Mouse (Mus musculus): ENCODE measurements around the gene Crebl2. TPM values are rescaled to one million over a fixed set of nuclear protein-coding genes. Genes with fewer than 3 reads are reported as not detected.

Crebl2 gene
- 3.5 and 4.1 TPM in 2 replicates for polyA plus RNA-seq (2014; fragmentation: Nextera tagmentation; extraction: Ambion mirVana)

DNA sequence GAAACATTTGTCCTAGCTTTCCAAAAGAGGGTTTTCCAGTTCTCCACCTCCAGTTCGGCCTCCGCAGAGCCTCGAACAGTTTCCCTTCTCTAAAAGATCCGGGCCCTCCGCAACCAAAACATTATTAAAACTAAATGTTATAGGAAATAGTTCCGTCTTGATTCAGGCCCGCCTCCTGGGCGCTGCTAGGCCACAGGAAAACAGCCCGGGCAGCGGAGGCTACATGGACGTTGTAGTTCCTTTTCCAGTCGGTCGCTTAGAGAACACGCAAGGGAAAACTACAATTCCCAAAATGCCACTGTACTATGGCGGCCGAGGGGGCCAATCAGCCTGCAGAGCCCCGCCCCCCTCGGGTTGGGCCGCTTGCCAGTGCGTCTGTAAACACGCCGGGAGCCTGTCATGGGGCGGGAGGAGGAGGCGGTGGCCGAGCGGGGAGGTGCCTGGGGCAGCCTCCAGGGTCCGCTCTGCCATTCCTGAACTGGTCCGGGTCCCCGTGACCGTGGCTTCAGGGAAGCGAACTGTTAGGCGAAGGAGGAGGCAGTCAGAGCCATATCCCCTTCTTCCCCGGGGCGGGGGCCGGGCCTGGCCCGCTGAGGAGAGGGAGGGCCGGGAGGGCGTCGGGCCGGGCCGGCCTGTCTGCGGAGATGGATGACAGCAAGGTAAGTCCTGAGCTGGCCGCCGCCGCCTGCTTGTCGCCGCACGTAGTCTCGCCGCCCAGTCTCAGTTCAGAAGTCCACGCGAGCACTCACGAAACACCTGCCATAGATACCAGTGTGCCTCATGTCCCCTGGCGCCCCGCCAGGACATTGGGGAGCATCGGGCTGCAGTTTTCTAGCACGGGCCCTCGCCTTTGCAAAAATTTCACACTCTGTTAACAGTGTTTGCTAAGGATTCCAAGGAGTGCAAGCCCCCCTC lies at the start of gene Crebl2:
TSS of gene Crebl2 (plus strand) at position 369 of the 915 bp plus-strand sequence.
- H3K36me3 ChIP-seq (ENCODE audit: control insufficient read depth, insufficient read depth, low read length), result no peaks in the 10 kb centered on the region
- peak within 1 kb of the TSS; percentile 57 for H3K4me3 ChIP-seq (ENCODE audit: low read depth, low read length)
- ATAC-seq (ENCODE audit: insufficient number of reproducible peaks, insufficient read depth, low FRiP score, low read depth), result peak; percentile 97
- H3K4me2 ChIP-seq (replicated peaks; ENCODE audit: low read depth, low read length), result peak within 1 kb of the TSS; percentile 73
- peak within 1 kb of the TSS; percentile 89 for H3K27ac ChIP-seq (ENCODE audit: low read length)
- WGBS, result under 1% methylated on average over 53 of the region's 58 CpGs
- no peaks in the 10 kb centered on the region for H3K9me3 ChIP-seq (ENCODE audit: control insufficient read depth, low read depth, low read length)
- peak within 1 kb of the TSS; percentile 49 for H3K9ac ChIP-seq (replicated peaks; ENCODE audit: low read depth, low read length)
- H3K4me1 ChIP-seq (ENCODE audit: control insufficient read depth, insufficient read depth, low read length), result no peaks in the 10 kb centered on the region
- no peaks in the 10 kb centered on the region for H3K27me3 ChIP-seq (ENCODE audit: control insufficient read depth, insufficient read depth, low read length)

DNA sequence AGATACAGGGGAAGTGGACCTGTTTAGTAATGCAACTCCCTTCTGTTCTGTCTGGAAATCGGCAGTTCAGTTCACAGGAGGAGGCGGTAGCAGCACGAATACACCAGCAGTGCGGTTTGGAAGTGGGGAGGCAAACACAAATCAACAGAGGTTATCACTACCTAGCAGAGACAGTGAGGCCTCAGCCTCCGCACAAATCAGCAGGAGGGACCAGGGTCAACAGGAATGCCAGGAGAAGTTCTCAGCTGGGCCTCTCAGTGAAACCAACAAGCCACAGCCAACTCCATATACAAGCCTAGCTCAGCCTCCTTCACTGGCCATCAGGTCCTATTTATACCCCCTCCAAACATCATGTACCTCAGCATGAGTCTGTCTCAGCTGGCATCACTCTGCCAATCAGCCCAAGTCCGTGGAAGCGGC lies 48.5 kb upstream of the Crebl2 start:
- no peak overlapping the region for H3K4me2 ChIP-seq (replicated peaks; ENCODE audit: low read depth, low read length)
- ATAC-seq (ENCODE audit: insufficient number of reproducible peaks, insufficient read depth, low FRiP score, low read depth), result no peak
- no peak overlapping the region for H3K4me3 ChIP-seq (ENCODE audit: low read depth, low read length)
- no peaks in the 10 kb centered on the region for H3K9me3 ChIP-seq (ENCODE audit: control insufficient read depth, low read depth, low read length)
- 76% methylated on average over 7 of the region's 7 CpGs for WGBS
- no peaks in the 10 kb centered on the region for H3K4me1 ChIP-seq (ENCODE audit: control insufficient read depth, insufficient read depth, low read length)
- H3K27me3 ChIP-seq (ENCODE audit: control insufficient read depth, insufficient read depth, low read length), result no peaks in the 10 kb centered on the region
- no peak overlapping the region for H3K9ac ChIP-seq (replicated peaks; ENCODE audit: low read depth, low read length)
- H3K36me3 ChIP-seq (ENCODE audit: control insufficient read depth, insufficient read depth, low read length), result no peaks in the 10 kb centered on the region
- H3K27ac ChIP-seq (ENCODE audit: low read length), result no peak overlapping the region

DNA sequence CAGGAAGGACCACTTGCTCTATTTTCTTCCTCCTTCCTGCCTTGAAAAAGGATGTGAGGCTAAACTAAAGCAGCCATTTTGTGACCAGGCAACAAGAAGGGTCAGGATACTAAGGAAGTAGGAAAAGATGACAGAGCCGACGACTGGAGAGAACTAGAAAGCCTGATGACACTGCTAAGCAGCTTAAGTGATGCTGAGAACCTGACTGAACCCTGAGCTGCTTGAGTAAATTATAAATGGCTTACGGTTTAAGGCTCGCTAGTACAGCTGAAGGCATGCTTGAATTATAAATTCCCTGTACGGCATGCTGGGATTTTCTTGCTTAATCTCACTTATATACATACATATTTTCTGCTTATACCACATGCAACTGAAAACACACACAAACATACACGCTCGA lies 47.1 kb upstream of the Crebl2 start:
- Histone ChIP-seq H3K9me3 (ENCODE audit: control insufficient read depth, low read depth, low read length) (no peaks in the 10 kb centered on the region), H3K27me3 (ENCODE audit: control insufficient read depth, insufficient read depth, low read length) (no peaks in the 10 kb centered on the region), H3K36me3 (ENCODE audit: control insufficient read depth, insufficient read depth, low read length) (no peaks in the 10 kb centered on the region), H3K9ac (replicated peaks; ENCODE audit: low read depth, low read length) (no peak overlapping the region), H3K4me1 (ENCODE audit: control insufficient read depth, insufficient read depth, low read length) (no peaks in the 10 kb centered on the region), H3K4me2 (replicated peaks; ENCODE audit: low read depth, low read length) (no peak overlapping the region), H3K27ac (ENCODE audit: low read length) (no peak overlapping the region), H3K4me3 (ENCODE audit: low read depth, low read length) (no peak overlapping the region)
- no peak for ATAC-seq (ENCODE audit: insufficient number of reproducible peaks, insufficient read depth, low FRiP score, low read depth)
- WGBS, result 83% methylated on average over 7 of the region's 7 CpGs

DNA sequence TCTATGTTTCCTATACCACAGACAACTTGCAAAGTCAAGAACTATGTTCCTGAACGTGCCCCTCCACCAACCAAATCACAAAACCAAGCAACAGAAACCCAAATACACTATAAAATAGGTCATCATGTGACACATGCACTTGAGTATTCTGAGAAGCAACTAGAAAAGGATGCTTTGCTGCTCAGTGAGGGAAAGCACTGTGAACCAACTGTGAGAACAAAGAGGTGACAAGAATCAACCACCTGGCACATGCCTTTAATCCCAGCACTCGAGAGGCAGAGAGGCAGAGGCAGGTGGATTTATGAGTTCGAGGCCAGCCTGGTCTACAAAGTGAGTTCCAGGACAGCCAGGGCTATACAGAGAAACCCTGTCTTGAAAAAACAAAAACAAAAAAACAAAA lies 43.5 kb upstream of the Crebl2 start:
- Histone ChIP-seq H3K27me3 (ENCODE audit: control insufficient read depth, insufficient read depth, low read length) (no peaks in the 10 kb centered on the region), H3K4me1 (ENCODE audit: control insufficient read depth, insufficient read depth, low read length) (0 out of 2 replicates have a peak, but pooled peaks cover 2% of the 10 kb centered on the region), H3K9me3 (ENCODE audit: control insufficient read depth, low read depth, low read length) (no peaks in the 10 kb centered on the region), H3K4me2 (replicated peaks; ENCODE audit: low read depth, low read length) (no peak overlapping the region), H3K4me3 (ENCODE audit: low read depth, low read length) (no peak overlapping the region), H3K36me3 (ENCODE audit: control insufficient read depth, insufficient read depth, low read length) (no peaks in the 10 kb centered on the region), H3K27ac (ENCODE audit: low read length) (no peak overlapping the region), H3K9ac (replicated peaks; ENCODE audit: low read depth, low read length) (no peak overlapping the region)
- WGBS, result 69% methylated on average over 3 of the region's 3 CpGs
- no peak for ATAC-seq (ENCODE audit: insufficient number of reproducible peaks, insufficient read depth, low FRiP score, low read depth)

DNA sequence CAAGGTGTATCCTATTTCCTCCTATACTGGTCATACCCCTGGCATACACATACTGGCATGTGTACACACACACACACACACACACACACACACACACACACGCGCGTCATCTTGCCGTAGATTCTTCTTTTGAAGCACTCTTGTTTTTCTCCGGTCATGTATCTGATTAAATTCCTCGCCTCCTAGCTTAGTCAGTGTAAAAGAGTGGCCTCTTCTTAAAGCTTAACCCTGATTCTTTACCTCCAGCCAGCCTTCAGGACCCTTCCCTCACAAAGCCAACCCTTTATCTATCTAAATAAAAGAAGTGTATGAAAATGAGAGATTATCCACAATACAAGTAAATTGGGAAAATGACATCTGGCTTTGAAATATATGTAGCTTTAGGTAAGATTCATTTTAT lies 40.9 kb upstream of the Crebl2 start:
- Histone ChIP-seq H3K27ac (ENCODE audit: low read length) (no peak overlapping the region), H3K9me3 (ENCODE audit: control insufficient read depth, low read depth, low read length) (no peaks in the 10 kb centered on the region), H3K4me3 (ENCODE audit: low read depth, low read length) (no peak overlapping the region), H3K4me1 (ENCODE audit: control insufficient read depth, insufficient read depth, low read length) (0 out of 2 replicates have a peak, but pooled peaks cover 6% of the 10 kb centered on the region), H3K4me2 (replicated peaks; ENCODE audit: low read depth, low read length) (no peak overlapping the region), H3K27me3 (ENCODE audit: control insufficient read depth, insufficient read depth, low read length) (no peaks in the 10 kb centered on the region), H3K36me3 (ENCODE audit: control insufficient read depth, insufficient read depth, low read length) (no peaks in the 10 kb centered on the region), H3K9ac (replicated peaks; ENCODE audit: low read depth, low read length) (no peak overlapping the region)
- ATAC-seq (ENCODE audit: insufficient number of reproducible peaks, insufficient read depth, low FRiP score, low read depth), result no peak
- 80% methylated on average over 6 of the region's 6 CpGs for WGBS

DNA sequence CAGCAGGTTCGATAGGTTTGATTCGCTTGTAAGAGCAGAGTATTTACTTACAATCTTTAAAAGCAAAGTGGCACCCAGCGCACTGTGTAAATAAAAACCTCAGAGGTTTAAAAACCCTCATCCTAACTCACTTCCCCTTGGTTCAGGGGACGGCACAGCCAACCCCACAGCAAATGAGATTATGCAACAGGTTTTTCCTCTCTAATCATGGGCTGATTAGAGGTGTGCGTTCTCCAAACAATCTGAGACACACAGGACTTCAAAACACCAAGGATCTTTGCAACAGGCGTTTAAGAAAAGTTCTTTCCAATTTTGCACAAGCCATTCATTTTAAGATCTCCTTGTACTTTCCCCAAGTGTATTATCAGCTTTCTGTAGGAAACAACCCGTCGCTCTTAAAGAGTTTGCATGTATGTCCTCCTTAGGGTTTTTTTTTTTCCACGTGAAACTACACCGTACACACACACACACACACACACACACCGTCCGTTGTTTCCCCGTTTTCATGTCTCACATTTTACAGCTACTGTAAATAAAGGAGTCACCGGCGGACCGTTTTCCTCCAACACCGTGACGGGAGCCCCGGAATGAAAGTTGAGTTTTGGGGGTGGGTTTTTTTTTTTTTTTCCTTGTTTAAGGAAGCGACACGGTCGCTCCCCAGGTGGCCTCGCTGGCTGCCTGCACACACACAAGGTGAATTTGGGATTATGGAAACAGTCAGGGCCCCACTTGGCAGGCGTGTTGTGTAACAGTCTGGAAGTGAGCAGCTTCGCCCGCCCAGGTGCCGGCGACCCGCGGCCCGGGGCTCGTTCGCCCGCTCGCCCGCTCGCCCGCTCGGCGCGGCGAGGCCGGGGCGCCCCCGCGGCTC lies 38.5 kb upstream of the Crebl2 start:
- peak overlapping the region; percentile 96 for H3K27ac ChIP-seq (ENCODE audit: low read length)
- peak overlapping the region; percentile 97 for H3K9ac ChIP-seq (replicated peaks; ENCODE audit: low read depth, low read length)
- no peaks in the 10 kb centered on the region for H3K27me3 ChIP-seq (ENCODE audit: control insufficient read depth, insufficient read depth, low read length)
- H3K4me2 ChIP-seq (replicated peaks; ENCODE audit: low read depth, low read length), result peak overlapping the region; percentile 52
- H3K36me3 ChIP-seq (ENCODE audit: control insufficient read depth, insufficient read depth, low read length), result no peaks in the 10 kb centered on the region
- H3K4me3 ChIP-seq (ENCODE audit: low read depth, low read length), result peak overlapping the region; percentile 58
- no peaks in the 10 kb centered on the region for H3K9me3 ChIP-seq (ENCODE audit: control insufficient read depth, low read depth, low read length)
- H3K4me1 ChIP-seq (ENCODE audit: control insufficient read depth, insufficient read depth, low read length), result 0 out of 2 replicates have a peak, but pooled peaks cover 7% of the 10 kb centered on the region
- peak; percentile 21; the same call in 1 of the 2 replicates for ATAC-seq (ENCODE audit: insufficient number of reproducible peaks, insufficient read depth, low FRiP score, low read depth)
- under 1% methylated on average over 36 of the region's 46 CpGs for WGBS

DNA sequence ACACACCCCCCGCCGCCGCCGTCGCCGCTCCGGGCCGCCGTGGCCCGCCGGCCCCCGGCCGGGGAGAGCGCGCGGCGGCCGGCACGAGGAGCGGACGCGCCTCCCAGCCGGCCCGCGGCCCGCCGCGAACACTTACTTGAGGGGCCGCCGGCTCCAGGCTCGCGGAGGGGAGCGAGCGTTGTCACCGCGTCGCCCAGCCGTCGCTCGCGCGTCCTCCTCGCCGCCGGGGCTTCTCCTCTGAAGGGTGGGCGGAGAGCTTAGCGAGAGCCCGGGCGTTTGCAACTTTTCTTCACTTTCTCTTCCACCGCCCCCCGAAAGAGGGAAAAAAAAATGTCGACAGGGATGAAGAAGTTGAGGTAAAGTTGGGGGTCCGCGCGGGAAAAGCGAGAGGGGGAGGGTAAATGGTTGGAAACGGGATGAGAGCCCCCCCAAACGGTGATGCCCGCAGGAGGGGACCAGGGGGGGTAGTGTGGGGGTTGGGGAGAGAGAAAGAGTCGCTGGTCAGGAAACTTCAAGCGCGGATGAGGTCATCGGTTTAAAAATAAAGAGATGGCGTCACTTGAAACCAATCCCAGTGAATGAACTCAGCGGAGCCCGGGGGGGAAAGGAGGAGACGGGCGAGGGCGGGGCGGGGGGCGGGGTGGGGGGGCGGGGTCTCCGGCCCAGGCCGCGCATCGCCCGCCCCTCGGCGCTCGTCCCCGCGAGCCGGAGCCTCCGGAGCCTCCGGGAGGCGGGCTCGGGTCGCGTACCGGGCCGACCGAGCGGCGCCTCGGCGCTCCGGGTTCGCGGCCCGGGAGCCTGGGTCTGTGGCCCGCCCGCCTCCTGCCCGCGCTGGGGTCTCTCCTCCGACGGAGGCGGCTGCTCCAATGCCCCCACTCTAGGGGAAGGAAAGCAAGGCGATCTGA lies 37.6 kb upstream of the Crebl2 start, which contains the start of gene Dusp16:
TSS of gene Dusp16 (minus strand) at position 485 of the 905 bp plus-strand sequence.
- Histone ChIP-seq H3K27ac (ENCODE audit: low read length) (peak within 1 kb of the TSS; percentile 96), H3K9me3 (ENCODE audit: control insufficient read depth, low read depth, low read length) (no peaks in the 10 kb centered on the region), H3K27me3 (ENCODE audit: control insufficient read depth, insufficient read depth, low read length) (no peaks in the 10 kb centered on the region), H3K4me2 (replicated peaks; ENCODE audit: low read depth, low read length) (peak within 1 kb of the TSS; percentile 53), H3K4me3 (ENCODE audit: low read depth, low read length) (peak within 1 kb of the TSS; percentile 58), H3K9ac (replicated peaks; ENCODE audit: low read depth, low read length) (peak within 1 kb of the TSS; percentile 97), H3K4me1 (ENCODE audit: control insufficient read depth, insufficient read depth, low read length) (0 out of 2 replicates have a peak, but pooled peaks cover 7% of the 10 kb centered on the region), H3K36me3 (ENCODE audit: control insufficient read depth, insufficient read depth, low read length) (no peaks in the 10 kb centered on the region)
- under 1% methylated on average over 88 of the region's 108 CpGs for WGBS
- peak; percentile 91 for ATAC-seq (ENCODE audit: insufficient number of reproducible peaks, insufficient read depth, low FRiP score, low read depth)

Measured in stomach, embryonic 14.5 days (tissue).